Mouse (Mus musculus) C2C12 (cell line): Measurements from ENCODE around the gene Tspan9. TPM values are rescaled to one million over a fixed set of nuclear protein-coding genes. Genes with fewer than 3 reads are reported as not detected.
A peak's percentile ranks its signal among the peaks of the same experiment; 100 is the strongest.

Experiments used
- H3K27me3 ChIP-seq: one replicate; pipeline ENCODE4 v1.6.1; 2011; ENCODE audit not compliant: control insufficient read depth, insufficient read depth, insufficient read length
- H3K36me3 ChIP-seq: one replicate; pipeline ENCODE4 v1.6.1; 2011; ENCODE audit not compliant: control insufficient read depth, insufficient read depth
- H3K4me3 ChIP-seq: one replicate; pipeline ENCODE4 v1.5.1; 2011; ENCODE audit warnings: mild to moderate bottlenecking, control low read depth; ENCODE audit not compliant: poor library complexity, insufficient read depth, severe bottlenecking
- H3K79me2 ChIP-seq: one replicate; pipeline ENCODE4 v1.6.1; 2011; ENCODE audit not compliant: control insufficient read depth, insufficient read depth
- H3K79me3 ChIP-seq: one replicate; pipeline ENCODE4 v1.6.1; 2011; ENCODE audit warnings: low read depth, control low read depth
- H3ac ChIP-seq: one replicate; pipeline ENCODE3; 2011; ENCODE audit warnings: low read depth; ENCODE audit not compliant: control insufficient read depth, insufficient read length
- CEBPB ChIP-seq: IDR thresholded peaks from one replicate; pipeline ENCODE4 v1.6.1; 2011; ENCODE audit warnings: low read depth, mild to moderate bottlenecking, control low read depth, moderate library complexity
- CTCF ChIP-seq: IDR thresholded peaks from one replicate; pipeline ENCODE4 v1.5.1; 2011; ENCODE audit not compliant: control insufficient read depth, insufficient read depth, insufficient read length
- FOSL1 ChIP-seq: IDR thresholded peaks from one replicate; pipeline ENCODE4 v1.8.0; 2011; ENCODE audit warnings: mild to moderate bottlenecking, low read length; ENCODE audit not compliant: poor library complexity, insufficient read depth, severe bottlenecking
- MAX ChIP-seq: IDR thresholded peaks from one replicate; pipeline ENCODE4 v1.6.1; 2011; ENCODE audit warnings: mild to moderate bottlenecking, control low read depth
- MYOD1 ChIP-seq: IDR thresholded peaks from one replicate; pipeline ENCODE4 v1.6.1; 2011; ENCODE audit warnings: low read depth; ENCODE audit not compliant: control insufficient read depth, insufficient read length
- MYOG ChIP-seq: IDR thresholded peaks from one replicate; pipeline ENCODE4 v1.6.1; 2011; ENCODE audit not compliant: control insufficient read depth, insufficient read length; ENCODE audit errors: extremely low read depth
- USF1 ChIP-seq: IDR thresholded peaks from one replicate; pipeline ENCODE4 v1.6.1; 2011; ENCODE audit warnings: low read depth, mild to moderate bottlenecking, control low read depth, moderate library complexity
- polyA plus RNA-seq: library from polyadenylated mRNA; unstranded; fragments of >200 nt; fragmentation: generic; extraction: Trizol; gene quantifications from one replicate; pipeline ENCODE4 v1.2.1, GENCODE M21; 2012; ENCODE audit warnings: missing spikeins

The Tspan9 gene
- polyA plus RNA-seq, 1 experiment, result 57.6 TPM

DNA sequence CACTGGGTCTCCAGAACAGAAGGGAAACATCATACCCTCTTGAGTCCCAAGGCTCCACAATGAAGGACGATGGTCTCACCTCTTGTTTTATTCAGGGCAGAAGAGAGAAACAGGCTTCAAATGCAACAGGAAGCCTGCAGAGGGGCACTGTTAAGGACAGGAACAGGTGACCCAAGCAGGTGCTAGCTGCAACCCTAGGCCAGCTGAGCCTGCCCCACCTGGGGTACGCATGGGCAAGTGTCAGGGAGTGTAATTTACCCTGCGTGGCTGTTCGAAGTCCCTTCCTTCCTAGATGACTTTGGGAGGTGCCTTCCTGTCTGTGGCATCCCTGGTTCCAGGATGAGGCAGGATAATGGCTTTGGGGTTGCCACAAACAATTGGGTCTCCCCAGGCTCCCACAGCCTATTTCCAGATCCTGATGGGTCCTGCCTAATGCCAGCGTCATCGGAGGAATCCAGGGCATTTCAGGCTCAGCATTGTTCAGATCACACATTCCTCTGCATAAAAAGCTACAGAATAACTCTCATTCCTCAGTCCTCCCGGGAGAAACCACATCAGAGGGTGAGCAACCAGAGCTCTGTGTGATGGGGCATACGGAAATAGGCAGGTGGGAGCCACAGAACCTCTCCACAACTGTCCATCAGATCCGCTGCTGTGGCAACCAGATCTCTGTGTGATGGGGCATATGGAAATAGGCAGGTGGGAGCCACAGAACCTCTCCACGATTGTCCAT, 90.2 kb downstream of the Tspan9 start:
- Histone ChIP-seq H3ac (no peak overlapping the region), H3K36me3 (no peaks in the 10 kb centered on the region), H3K4me3 (no peak overlapping the region), H3K79me3 (no peaks in the 10 kb centered on the region), H3K27me3 (no peaks in the 10 kb centered on the region), H3K79me2 (no peaks in the 10 kb centered on the region)
- TF ChIP-seq USF1 (no peak), CTCF (no peak), MYOD1 (peak; percentile 42), FOSL1 (no peak)

DNA sequence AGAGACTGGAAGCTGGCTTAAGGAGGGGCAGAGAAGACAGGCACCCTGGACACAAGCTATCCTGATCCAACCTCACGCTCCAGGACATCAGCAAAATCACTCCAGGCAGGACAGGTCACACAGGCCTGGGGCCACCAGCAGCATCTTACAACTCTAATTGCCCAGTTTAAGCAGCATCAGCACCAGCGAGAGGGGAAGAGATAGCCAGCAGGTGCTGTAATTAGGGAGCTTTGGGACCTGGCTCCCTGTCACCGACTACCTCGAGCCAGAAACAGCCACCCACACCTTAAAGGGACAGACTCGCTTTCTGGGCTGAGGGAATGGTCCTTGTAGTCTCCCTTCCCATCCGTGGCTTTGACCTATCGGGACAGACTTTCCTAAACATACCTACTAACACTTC, 95.7 kb downstream of the Tspan9 start:
- Histone ChIP-seq H3K27me3 (no peaks in the 10 kb centered on the region), H3K79me3 (no peaks in the 10 kb centered on the region), H3K36me3 (no peaks in the 10 kb centered on the region), H3K79me2 (no peaks in the 10 kb centered on the region), H3ac (no peak overlapping the region), H3K4me3 (no peak overlapping the region)
- no peak for TF ChIP-seq MYOD1
- no peak for TF ChIP-seq CEBPB
- TF ChIP-seq USF1, result no peak
- TF ChIP-seq MYOG, result no peak
- no peak for TF ChIP-seq CTCF
- TF ChIP-seq FOSL1, result no peak
- TF ChIP-seq MAX, result no peak

DNA sequence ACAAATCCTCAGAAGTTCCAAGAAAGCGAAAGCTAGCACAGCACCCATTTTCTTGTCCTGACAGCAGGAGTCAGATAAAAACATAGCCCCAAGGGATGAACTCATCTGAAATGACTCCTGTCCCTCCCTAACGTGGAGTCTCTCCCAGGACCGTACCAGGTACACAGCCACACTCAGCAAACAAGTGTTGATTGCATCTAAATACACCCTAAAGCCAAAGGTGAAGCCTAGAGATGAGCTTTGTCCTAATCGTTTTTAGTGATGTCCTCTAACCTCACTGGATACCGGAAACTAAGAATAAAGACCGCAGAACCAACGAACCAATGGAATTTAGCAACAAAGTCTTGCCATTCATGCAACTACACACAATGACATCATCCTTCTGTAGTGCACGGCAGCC, 96.2 kb downstream of the Tspan9 start:
- Histone ChIP-seq H3K36me3 (no peaks in the 10 kb centered on the region), H3K27me3 (no peaks in the 10 kb centered on the region), H3K79me2 (no peaks in the 10 kb centered on the region), H3K79me3 (no peaks in the 10 kb centered on the region), H3K4me3 (no peak overlapping the region), H3ac (no peak overlapping the region)
- TF ChIP-seq MAX (no peak), MYOD1 (no peak), USF1 (no peak), CTCF (no peak), CEBPB (no peak), FOSL1 (no peak), MYOG (no peak)

DNA sequence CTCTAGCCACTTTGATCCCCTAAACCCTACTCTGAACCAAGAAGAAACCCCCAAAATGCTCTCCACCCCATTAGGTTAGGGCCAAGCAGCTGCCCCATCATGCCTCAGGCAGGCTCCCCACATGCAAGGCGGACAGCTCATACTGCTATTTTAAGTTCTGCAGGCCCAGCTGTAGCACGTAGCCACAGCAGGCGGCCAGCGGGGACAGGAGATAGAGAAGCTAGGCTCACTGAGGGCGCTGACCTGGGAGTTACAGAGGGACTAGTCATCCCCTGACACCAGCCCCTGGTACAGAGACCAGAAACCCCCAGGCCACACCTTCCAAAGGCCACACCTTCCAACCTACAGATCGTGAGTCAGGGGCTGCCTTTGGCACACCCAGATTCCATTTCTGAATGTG, 96.6 kb downstream of the Tspan9 start:
- Histone ChIP-seq H3K36me3 (no peaks in the 10 kb centered on the region), H3ac (no peak overlapping the region), H3K79me2 (no peaks in the 10 kb centered on the region), H3K27me3 (no peaks in the 10 kb centered on the region), H3K4me3 (no peak overlapping the region), H3K79me3 (no peaks in the 10 kb centered on the region)
- TF ChIP-seq MYOD1 (peak; percentile 32), MYOG (no peak)

DNA sequence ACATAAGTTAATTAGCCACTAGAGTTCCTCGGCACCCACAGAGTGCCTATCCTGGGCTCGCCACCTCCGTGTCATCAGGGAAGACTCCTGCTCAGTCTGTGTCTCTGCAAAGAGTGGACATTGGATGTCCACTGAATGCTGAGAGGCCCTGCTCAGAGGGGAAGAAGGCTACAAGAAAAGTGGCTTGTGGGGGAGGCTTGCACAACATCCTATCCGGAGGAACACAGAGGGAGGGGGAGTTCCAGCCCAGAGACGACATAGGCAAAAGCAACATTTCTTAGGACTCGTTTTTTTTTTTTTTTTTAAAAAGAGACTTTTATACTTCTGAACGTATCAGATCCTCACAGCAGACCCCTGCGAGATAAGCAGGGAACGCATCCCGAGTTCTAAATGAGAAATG, 98.7 kb downstream of the Tspan9 start:
- Histone ChIP-seq H3K27me3 (no peaks in the 10 kb centered on the region), H3ac (no peak overlapping the region), H3K79me2 (no peaks in the 10 kb centered on the region), H3K79me3 (no peaks in the 10 kb centered on the region), H3K36me3 (no peaks in the 10 kb centered on the region), H3K4me3 (no peak overlapping the region)
- TF ChIP-seq MAX (no peak), USF1 (no peak), CTCF (no peak), FOSL1 (no peak), CEBPB (no peak), MYOD1 (no peak), MYOG (no peak)

DNA sequence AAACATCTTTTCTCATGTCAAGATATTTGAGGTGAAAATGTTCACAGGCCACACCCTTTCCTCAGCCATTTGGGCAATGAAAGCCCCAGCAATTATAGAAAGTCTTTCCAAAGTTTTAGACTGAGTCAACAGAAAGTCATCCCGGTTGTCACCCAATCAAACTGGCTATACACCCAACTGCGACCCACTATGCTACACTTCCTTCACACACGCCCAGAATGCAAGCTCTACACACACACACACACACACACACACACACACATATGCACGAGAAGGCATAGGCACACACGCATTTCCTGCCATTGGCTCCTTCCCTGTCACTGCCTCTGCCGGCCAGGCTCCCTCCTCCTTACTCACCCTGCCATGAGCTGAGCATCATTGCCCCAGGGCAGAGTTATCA, 99.9 kb downstream of the Tspan9 start:
- H3K79me2 ChIP-seq, result no peaks in the 10 kb centered on the region
- H3ac ChIP-seq, result no peak overlapping the region
- H3K27me3 ChIP-seq, result no peaks in the 10 kb centered on the region
- H3K36me3 ChIP-seq, result no peaks in the 10 kb centered on the region
- H3K4me3 ChIP-seq, result no peak overlapping the region
- no peaks in the 10 kb centered on the region for H3K79me3 ChIP-seq
- TF ChIP-seq MYOD1 (no peak), FOSL1 (no peak), MAX (no peak), CTCF (no peak), MYOG (no peak)
